Mouse (Mus musculus): ENCODE data around the gene Ints1.

GRCm38 (mm10) chr5:139775216-139775926 is at the start of gene Ints1:
- TF ChIP-seq MYC (IDR thresholded peaks at IDR 0.05; ENCODE audit: low read depth, low read length) (peak; percentile 71; the same call in 1 of the 2 replicates), ELF1 (IDR thresholded peaks at IDR 0.05; ENCODE audit: low read depth, low read length) (peak; percentile 82), BHLHE40 (IDR thresholded peaks at IDR 0.05; ENCODE audit: borderline replicate concordance, low read depth, low read length) (no peak), CTCF (IDR thresholded peaks at IDR 0.05 in 2 of 3, conservative IDR thresholded peaks at IDR 0.05 in 1 of 3; ENCODE audit: control insufficient read depth in 1 of 3, insufficient read depth in 1 of 3, low read depth in 2 of 3, low read length in 3 of 3, poor library complexity in 1 of 3, severe bottlenecking in 1 of 3) (peak; percentile 94 to 96 (median 94)), KAT2A (conservative IDR thresholded peaks at IDR 0.05; ENCODE audit: low read depth, low read length) (peak; percentile 93), POLR2A (IDR thresholded peaks at IDR 0.05; ENCODE audit: control insufficient read depth in 1 of 2, insufficient read depth in 1 of 2, low read depth in 1 of 2, low read length in 2 of 2, poor library complexity in 1 of 2) (peak; percentile 53 to 84; a peak in 3 of 4 replicates), ZNF384 (IDR thresholded peaks at IDR 0.05; ENCODE audit: low read depth, low read length) (no peak)

Measured in MEL (cell line).